Mouse (Mus musculus): ENCODE data around the gene Casz1.
A peak's percentile ranks its signal among the peaks of the same experiment; 100 is the strongest.

Casz1 gene

DNA sequence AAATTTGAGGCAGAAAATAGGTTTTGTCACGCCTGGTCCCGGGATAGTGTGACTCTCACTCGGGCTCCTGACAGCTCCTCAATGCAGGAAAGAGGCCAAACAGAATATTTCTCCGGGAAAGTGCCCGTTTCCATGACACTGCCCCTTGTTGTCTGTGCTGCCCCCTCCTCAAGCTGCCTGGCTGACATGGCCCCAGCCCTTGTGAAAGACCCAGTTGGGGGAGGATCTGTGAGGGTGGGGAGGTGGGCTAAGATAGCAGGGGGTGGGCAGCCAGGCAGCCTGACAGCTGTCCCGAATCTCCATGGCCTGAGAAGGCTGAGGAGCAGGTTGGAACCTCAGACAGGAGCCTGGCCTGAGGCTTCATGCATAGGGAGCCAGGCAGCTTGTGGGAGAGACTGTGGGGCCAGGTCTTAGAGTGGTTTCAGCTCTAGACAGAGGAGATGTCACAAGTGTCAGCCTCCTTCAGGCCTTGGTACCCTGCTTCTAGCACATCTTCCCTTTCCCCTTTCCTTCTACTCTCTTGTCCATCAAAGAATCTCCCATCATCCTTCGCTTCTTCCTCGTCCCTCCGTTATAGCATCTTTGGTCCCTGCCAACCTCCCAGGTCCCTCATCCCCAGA is 81.8 kb downstream of the Casz1 start:
- Histone ChIP-seq H3K36me3 (ENCODE audit: insufficient read depth, low read length) (no peaks in the 10 kb centered on the region), H3K4me3 (replicated peaks; ENCODE audit: low read length) (no peak overlapping the region), H3K4me1 (replicated peaks; ENCODE audit: low read depth, low read length) (peaks cover 48% of the 10 kb centered on the region), H3K27me3 (ENCODE audit: insufficient read depth, low read length) (peaks cover 26% of the 10 kb centered on the region), H3K9me3 (ENCODE audit: low read length) (no peaks in the 10 kb centered on the region)
- TF ChIP-seq NANOG (IDR thresholded peaks at IDR 0.05; ENCODE audit: borderline replicate concordance, low read length) (no peak), POU5F1 (IDR thresholded peaks at IDR 0.05; ENCODE audit: borderline replicate concordance, low read length) (no peak)

DNA sequence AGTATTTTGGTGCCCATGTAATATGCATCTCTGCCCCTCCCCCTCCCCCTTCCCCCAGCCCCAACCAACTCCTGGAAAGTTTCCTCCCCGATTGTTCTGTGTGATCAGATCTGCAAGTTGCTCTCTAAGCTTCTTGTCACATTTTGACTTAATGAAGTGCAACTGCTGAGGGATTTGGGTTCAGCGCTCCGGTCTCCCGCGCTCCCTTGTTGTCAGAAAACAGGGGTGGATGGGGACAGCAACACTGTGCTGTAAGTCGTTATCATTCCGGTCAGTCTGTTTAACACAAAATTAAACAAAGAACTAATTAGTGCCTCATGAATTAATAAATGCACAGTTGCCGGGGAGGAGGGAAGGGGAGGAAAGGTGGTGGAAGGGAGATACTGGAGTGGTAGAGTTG is 84.0 kb downstream of the Casz1 start:
- Histone ChIP-seq H3K9me3 (ENCODE audit: low read length) (no peaks in the 10 kb centered on the region), H3K4me1 (replicated peaks; ENCODE audit: low read depth, low read length) (peaks cover 47% of the 10 kb centered on the region), H3K4me3 (replicated peaks; ENCODE audit: low read length) (no peak overlapping the region), H3K36me3 (ENCODE audit: insufficient read depth, low read length) (no peaks in the 10 kb centered on the region), H3K27me3 (ENCODE audit: insufficient read depth, low read length) (peaks cover 30% of the 10 kb centered on the region)
- TF ChIP-seq POU5F1 (IDR thresholded peaks at IDR 0.05; ENCODE audit: borderline replicate concordance, low read length) (no peak), NANOG (IDR thresholded peaks at IDR 0.05; ENCODE audit: borderline replicate concordance, low read length) (no peak), CTCF (conservative IDR thresholded peaks at IDR 0.05; ENCODE audit: low read length) (no peak)

DNA sequence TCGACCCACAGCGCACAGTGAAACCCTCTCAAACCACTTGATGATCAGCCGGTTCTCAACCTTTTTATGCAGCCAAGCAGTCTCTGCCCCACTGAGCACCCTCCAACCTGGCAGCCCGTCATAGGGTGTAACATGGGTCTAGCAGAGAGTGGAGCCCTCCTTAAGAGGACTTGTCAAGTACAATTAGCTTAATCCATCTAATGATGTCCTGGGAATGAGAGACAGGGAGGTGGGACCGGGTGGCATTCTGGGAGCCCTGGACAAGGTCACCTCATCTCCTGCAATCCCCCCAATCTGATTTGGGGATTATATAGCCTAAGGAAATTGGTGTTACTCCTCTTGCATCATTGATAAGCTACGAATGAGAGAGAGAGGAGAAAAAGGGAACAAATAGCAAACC is 84.8 kb downstream of the Casz1 start:
- Histone ChIP-seq H3K36me3 (ENCODE audit: insufficient read depth, low read length) (no peaks in the 10 kb centered on the region), H3K4me1 (replicated peaks; ENCODE audit: low read depth, low read length) (peaks cover 44% of the 10 kb centered on the region), H3K27me3 (ENCODE audit: insufficient read depth, low read length) (peaks cover 35% of the 10 kb centered on the region), H3K4me3 (replicated peaks; ENCODE audit: low read length) (no peak overlapping the region), H3K9me3 (ENCODE audit: low read length) (no peaks in the 10 kb centered on the region)
- no peak for TF ChIP-seq CTCF (conservative IDR thresholded peaks at IDR 0.05; ENCODE audit: low read length)

DNA sequence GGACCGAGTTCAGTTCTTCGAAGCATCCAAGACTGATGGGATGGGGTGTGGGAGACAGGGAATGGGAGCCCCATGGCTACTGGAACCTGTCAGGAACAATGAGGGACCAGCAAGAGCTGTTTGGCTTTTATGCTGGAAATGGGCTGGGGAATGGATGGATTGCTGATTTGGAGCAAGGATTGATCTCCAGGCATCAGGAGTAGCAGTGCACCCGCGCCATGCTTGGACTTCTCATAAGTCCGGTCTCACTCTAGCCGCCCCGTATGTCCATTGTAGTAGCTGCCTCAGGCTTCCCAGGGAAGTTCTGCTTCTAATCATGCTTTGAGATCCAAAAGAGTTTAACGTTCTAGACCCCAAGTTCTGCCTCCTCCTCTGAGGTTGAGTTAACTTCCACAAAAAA is 86.2 kb downstream of the Casz1 start:
- Histone ChIP-seq H3K36me3 (ENCODE audit: insufficient read depth, low read length) (no peaks in the 10 kb centered on the region), H3K9me3 (ENCODE audit: low read length) (no peaks in the 10 kb centered on the region), H3K4me1 (replicated peaks; ENCODE audit: low read depth, low read length) (peaks cover 42% of the 10 kb centered on the region), H3K27me3 (ENCODE audit: insufficient read depth, low read length) (peaks cover 38% of the 10 kb centered on the region), H3K4me3 (replicated peaks; ENCODE audit: low read length) (peak overlapping the region; percentile 77)
- TF ChIP-seq CTCF (conservative IDR thresholded peaks at IDR 0.05; ENCODE audit: low read length), result no peak

DNA sequence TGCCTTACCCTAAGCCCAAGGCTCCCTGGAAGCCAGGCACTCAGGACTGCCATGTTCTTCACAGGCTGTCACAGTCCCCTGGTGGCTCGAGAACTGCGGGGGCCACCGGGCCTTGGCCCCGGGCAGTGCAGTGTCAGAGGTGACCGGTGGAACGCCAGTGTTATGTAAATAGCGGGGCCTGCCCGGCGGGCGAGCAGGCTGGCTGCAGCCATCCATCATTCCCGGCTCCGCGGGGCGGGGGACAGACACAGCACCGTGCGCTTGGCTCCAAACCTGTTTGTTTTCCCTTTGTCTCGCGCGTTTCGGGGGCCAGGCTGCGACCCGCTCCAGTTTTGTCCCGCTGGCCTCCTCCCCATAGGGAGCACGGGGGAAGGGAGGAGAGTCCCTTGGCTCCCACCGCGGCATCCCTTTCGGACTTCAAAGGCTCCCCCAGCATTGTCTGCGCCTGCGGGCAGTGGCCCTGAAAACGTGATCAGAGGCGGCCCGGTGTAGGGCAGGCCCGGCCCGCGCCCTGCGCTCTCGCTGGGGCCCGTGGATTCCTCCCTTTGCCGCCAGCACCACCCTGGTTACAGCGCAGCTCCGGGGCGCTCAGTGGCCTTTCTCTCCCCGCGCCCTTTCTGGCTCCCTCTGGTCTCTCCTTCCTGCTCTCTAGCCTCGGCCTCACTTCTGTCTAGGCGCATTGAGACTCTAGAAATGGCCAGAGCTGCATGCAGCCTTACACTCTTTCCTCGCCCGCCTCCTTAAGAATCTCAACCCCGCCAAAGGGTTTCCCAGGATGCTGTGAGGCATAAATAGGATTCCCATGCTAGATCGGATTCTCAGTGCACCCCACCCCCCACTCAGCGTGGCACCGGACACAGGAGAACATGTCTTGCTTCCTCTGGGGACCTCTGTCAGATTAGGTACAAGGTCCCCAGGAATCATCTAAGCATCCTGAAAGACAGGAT is 86.9 kb downstream of the Casz1 start:
- no peaks in the 10 kb centered on the region for H3K9me3 ChIP-seq (ENCODE audit: low read length)
- H3K27me3 ChIP-seq (ENCODE audit: insufficient read depth, low read length), result peaks cover 35% of the 10 kb centered on the region
- no peaks in the 10 kb centered on the region for H3K36me3 ChIP-seq (ENCODE audit: insufficient read depth, low read length)
- peak overlapping the region; percentile 77 for H3K4me3 ChIP-seq (replicated peaks; ENCODE audit: low read length)
- peaks cover 42% of the 10 kb centered on the region for H3K4me1 ChIP-seq (replicated peaks; ENCODE audit: low read depth, low read length)
- TF ChIP-seq CTCF (conservative IDR thresholded peaks at IDR 0.05; ENCODE audit: low read length) (no peak), NANOG (IDR thresholded peaks at IDR 0.05; ENCODE audit: borderline replicate concordance, low read length) (no peak), POU5F1 (IDR thresholded peaks at IDR 0.05; ENCODE audit: borderline replicate concordance, low read length) (0 out of 2 replicates have a peak, but pooled peaks have one; percentile 19)

DNA sequence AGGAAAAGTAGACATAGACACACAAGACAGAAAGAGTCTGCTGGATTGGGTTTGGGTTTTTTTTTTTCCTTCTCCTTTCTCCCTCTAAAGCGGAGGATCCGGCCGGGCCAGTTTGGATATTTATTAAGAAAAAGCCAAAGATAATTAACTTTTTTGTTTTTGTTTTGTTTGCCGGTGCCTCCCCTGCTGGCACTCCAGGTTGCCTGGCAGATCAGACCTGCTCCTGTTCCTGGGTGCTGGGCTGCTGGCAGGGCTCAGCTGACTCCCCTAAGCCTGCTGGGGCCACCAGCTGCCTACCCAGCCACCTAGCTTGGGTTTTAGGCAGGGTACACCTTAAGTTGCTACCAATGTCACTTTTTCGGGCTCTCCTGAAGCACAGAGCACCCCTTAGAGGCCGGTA is 91.9 kb downstream of the Casz1 start:
- Histone ChIP-seq H3K36me3 (ENCODE audit: insufficient read depth, low read length) (no peaks in the 10 kb centered on the region), H3K4me1 (replicated peaks; ENCODE audit: low read depth, low read length) (peaks cover 23% of the 10 kb centered on the region), H3K4me3 (replicated peaks; ENCODE audit: low read length) (no peak overlapping the region), H3K27me3 (ENCODE audit: insufficient read depth, low read length) (peaks cover 31% of the 10 kb centered on the region), H3K9me3 (ENCODE audit: low read length) (peaks cover 15% of the 10 kb centered on the region)
- TF ChIP-seq POU5F1 (IDR thresholded peaks at IDR 0.05; ENCODE audit: borderline replicate concordance, low read length) (no peak), CTCF (conservative IDR thresholded peaks at IDR 0.05; ENCODE audit: low read length) (no peak), NANOG (IDR thresholded peaks at IDR 0.05; ENCODE audit: borderline replicate concordance, low read length) (no peak)

DNA sequence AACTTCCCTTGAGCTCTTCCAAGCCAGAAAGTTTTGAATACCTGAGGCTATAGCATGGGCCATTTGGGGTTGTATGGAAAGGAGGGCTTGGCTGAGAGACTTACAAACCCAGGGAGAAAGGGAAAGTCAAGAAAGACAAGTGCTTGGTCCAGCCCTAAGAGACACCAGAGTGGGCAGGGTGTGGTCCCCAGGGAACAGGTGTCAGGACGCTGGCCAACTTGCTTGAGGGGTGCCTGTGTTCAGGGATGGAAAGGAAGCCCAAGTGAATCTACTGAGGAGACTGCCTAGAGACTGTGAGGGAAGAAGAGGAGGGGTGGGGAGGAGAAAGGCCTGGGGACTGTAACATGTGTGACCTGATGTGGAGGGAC is 95.7 kb downstream of the Casz1 start:
- Histone ChIP-seq H3K36me3 (ENCODE audit: insufficient read depth, low read length) (no peaks in the 10 kb centered on the region), H3K4me1 (replicated peaks; ENCODE audit: low read depth, low read length) (peaks cover 29% of the 10 kb centered on the region), H3K4me3 (replicated peaks; ENCODE audit: low read length) (peak overlapping the region; percentile 85), H3K9me3 (ENCODE audit: low read length) (peaks cover 15% of the 10 kb centered on the region), H3K27me3 (ENCODE audit: insufficient read depth, low read length) (peaks cover 37% of the 10 kb centered on the region)
- TF ChIP-seq CTCF (conservative IDR thresholded peaks at IDR 0.05; ENCODE audit: low read length), result no peak
- no peak for TF ChIP-seq NANOG (IDR thresholded peaks at IDR 0.05; ENCODE audit: borderline replicate concordance, low read length)
- TF ChIP-seq POU5F1 (IDR thresholded peaks at IDR 0.05; ENCODE audit: borderline replicate concordance, low read length), result no peak

DNA sequence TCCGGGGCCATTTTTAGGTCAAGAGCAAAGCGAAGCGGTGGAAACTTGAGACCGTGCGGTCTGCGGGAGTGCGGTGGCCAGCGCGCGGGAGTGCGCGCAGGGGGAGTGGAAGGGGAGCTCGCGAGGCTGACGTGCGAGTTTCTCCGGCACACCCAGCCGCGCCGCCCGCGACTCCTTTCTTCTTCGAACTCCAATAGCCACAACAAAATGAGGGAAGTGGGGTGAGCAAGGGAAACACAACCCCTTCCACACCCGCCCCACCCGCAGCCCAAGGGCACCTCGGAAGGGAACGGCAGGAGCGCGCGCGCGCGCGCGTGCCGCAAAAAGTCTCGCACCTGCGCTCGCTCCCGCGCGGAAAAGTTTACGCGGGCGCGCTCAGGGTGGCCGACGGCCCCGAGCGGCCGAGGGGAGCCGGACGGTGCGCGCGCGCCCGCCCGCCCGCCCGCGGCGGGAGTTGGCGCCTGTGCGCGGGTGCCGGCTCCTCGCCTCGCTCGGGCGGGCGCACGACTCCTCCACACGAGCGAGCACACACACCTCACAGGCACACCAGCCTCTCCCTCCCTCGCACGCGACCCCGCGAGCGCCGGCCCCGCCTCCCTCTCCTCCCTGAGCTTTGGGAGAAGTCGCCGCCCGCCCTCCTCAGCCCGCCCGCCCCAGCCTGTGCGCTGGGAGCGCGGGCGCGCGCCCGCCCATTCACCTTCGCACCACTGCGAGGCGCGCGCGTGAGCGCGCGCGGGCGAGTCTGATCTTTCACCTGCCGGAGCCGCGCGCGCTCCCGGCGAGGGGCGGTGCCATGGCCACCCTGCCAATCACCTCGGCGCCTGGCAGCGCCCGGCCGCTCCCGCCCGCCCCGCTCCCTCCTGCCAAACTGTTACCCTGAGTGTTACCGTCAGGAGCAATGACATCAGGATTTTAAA is 96.3 kb downstream of the Casz1 start:
- peaks cover 37% of the 10 kb centered on the region for H3K27me3 ChIP-seq (ENCODE audit: insufficient read depth, low read length)
- H3K4me1 ChIP-seq (replicated peaks; ENCODE audit: low read depth, low read length), result peaks cover 31% of the 10 kb centered on the region
- TF ChIP-seq NANOG (IDR thresholded peaks at IDR 0.05; ENCODE audit: borderline replicate concordance, low read length), result no peak
- TF ChIP-seq POU5F1 (IDR thresholded peaks at IDR 0.05; ENCODE audit: borderline replicate concordance, low read length), result no peak
- TF ChIP-seq CTCF (conservative IDR thresholded peaks at IDR 0.05; ENCODE audit: low read length), result no peak
- no peaks in the 10 kb centered on the region for H3K36me3 ChIP-seq (ENCODE audit: insufficient read depth, low read length)
- H3K9me3 ChIP-seq (ENCODE audit: low read length), result peaks cover 15% of the 10 kb centered on the region
- peak overlapping the region; percentile 85 for H3K4me3 ChIP-seq (replicated peaks; ENCODE audit: low read length)

Data from E14TG2a.4 (cell line).